Mouse (Mus musculus) left cerebral cortex, postnatal 25 days (tissue): Measurements from ENCODE around the gene Adamts18. TPM values are rescaled to one million over a fixed set of nuclear protein-coding genes. Genes with fewer than 3 reads are reported as not detected.

Source experiments
- DNase-seq, 2 experiments: peaks; one replicate each; pipeline ENCODE4 v3.0.0; 2022; ENCODE audit warnings: low spot score in 2 of 2, mixed read lengths in 1 of 2
- intact Hi-C: fragments of 180-260 bp; cut with DNase I; formaldehyde crosslinking; loops from one replicate; pipeline ENCODE4 v1.15.1; 2025
- total RNA-seq, 2 experiments: library from RNA; stranded (reverse); gene quantifications; 2 replicates each; pipeline ENCODE4 v1.2.3; 2021

Adamts18 gene
- 1 to 10 TPM; 2.6 to 3.1 TPM for total RNA-seq

- intact Hi-C loops = no loop called here
Observed at GRCm38 (mm10) chr8:113848653-113849135, at the start of gene Adamts18. Gene Adamts18 (minus strand): TSS chr8:113848738.

GRCm38 (mm10) chr8:113896446-113896845, 47.9 kb upstream of the Adamts18 start:
- intact Hi-C loops = no loop called here
- DNase-seq = no peak

More at GRCm38 (mm10) chr8:113848653-113849135, at the start of gene Adamts18:
- peak; percentile 35 to 48 for DNase-seq

- intact Hi-C loops = no loop called here
- DNase-seq = no peak
Observed at GRCm38 (mm10) chr8:113891376-113891775, 42.8 kb upstream of the Adamts18 start.

DNA sequence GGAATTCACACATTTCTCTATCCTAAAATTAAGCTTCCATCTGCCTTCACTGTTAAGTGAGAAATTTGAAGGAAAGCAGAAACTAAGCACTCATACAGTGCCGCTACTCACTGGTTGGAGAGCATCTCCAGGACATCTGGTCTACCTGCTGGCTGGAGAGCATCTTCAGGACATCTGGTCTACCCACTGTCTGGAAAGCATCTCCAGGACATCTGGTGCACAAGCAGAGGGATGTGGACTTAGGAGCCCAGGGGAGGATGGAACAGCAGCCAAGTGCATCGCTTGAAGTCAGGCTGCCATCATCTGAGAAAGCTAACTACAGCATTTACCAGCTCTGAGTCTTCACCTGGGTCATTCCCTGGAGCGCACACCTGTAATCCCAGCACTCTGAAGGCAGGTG, 38.0 kb upstream of the Adamts18 start:
- intact Hi-C loops = no loop called here
- DNase-seq = peak in 1 of 2 experiments; percentile 16

DNA sequence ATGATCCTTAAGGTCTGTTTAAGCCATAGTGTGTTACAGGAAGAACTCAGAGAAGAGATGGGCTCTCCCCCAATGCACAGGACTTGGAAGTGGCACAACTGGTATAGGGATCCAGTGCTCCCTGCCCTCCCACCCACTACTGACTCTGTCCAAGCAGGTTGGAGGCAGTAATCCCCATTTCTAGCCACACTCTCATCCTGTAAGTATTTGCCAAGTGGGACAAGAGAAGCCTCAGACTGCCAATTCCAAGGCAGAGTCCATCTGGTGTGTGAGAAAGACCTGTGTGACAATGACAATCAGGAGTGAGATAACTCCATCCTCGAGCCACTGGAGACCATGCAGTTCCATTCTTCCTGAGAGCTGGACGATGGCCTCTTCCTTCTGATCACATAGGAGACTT, 36.6 kb upstream of the Adamts18 start:
- intact Hi-C loops = no loop called here
- peak in 1 of 2 experiments; percentile 28 for DNase-seq

- intact Hi-C loops = no loop called here
- DNase-seq = no peak
Observed at GRCm38 (mm10) chr8:113883994-113884393, 35.5 kb upstream of the Adamts18 start.

DNA sequence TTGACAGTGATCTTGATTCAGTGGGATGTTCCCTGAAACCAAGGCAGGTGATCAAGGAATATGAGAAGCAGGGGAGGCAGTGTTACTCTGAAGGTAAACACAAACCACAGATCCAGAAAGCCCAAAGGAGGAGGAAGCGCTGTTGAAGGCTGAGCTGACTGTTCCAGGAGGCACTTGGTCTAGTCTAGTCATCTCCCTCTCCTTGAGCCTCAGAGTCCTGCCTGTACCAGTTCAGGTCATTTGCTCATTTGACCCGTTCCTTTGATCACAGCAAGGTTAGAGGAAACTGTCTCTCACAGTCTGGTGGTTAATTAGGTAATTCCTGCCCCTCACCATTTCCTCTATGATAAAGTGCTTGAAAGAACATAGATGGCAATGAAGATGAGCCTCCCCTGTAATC, 34.0 kb upstream of the Adamts18 start:
- no peak for DNase-seq
- intact Hi-C loops = no loop called here

DNA sequence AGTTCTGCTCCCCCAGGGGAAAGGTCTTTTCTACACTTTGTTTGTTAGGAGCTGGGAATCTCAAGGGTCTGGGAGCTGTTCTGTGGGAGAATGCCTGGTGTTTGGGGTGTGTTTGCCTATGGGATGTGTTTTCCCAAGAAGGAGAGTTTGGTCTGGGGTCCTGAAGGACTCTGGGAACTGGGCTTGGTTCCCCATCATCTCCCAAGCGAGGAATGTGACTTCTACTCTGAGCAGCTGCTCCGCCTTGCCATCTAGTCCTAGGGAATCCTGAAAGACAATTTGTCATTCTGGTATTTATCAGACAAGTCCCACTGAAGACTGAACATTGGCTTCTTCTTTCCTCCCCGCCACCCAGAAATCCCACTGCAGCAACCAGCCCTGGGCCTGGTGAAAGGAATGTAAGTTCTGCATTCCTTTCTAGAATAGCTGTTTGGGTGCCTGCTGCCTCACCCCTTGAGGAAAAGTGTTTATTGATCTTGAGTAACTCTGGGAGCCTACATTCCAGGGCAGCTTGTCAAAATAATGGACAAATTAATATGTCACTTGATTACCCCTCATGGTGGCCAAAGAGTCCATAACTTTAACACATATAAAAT, 30.0 kb upstream of the Adamts18 start:
- no peak for DNase-seq
- intact Hi-C loops = loop anchor here (10.0 kb wide), 1 partner anchor 416 kb away; no protein-coding TSS in a partner anchor

GRCm38 (mm10) chr8:113873446-113874120, 25.0 kb upstream of the Adamts18 start:
- DNase-seq = peak; percentile 74 to 98
- intact Hi-C loops = loop anchor here (1.0 to 10.0 kb wide), 2 partner anchors 62 to 421 kb away; no protein-coding TSS in a partner anchor

DNA sequence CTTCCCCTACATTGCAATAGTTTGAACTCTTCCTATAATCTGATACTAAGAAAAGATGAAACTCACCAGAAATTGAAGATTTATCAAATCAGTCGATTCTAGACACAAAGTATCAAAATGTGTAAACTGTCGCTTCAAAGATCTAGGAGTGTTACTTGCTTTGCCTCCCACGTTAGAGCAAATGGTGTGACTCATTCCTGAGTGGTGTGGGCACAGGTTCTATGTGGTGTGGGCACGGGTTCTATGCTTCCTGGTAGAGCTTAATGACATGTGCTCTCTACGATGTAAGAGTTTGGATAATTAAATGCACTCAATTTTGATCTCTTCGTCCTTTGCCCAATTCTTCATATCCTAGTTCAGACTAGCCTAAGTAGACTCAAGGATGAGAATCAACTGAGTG, 23.9 kb upstream of the Adamts18 start:
- intact Hi-C loops = loop anchor here (10.0 kb wide), 1 partner anchor 422 kb away; no protein-coding TSS in a partner anchor
- DNase-seq = peak; percentile 14 to 65

- intact Hi-C loops = no loop called here
- no peak for DNase-seq
Observed at GRCm38 (mm10) chr8:113866530-113866929, 18.0 kb upstream of the Adamts18 start.

DNA sequence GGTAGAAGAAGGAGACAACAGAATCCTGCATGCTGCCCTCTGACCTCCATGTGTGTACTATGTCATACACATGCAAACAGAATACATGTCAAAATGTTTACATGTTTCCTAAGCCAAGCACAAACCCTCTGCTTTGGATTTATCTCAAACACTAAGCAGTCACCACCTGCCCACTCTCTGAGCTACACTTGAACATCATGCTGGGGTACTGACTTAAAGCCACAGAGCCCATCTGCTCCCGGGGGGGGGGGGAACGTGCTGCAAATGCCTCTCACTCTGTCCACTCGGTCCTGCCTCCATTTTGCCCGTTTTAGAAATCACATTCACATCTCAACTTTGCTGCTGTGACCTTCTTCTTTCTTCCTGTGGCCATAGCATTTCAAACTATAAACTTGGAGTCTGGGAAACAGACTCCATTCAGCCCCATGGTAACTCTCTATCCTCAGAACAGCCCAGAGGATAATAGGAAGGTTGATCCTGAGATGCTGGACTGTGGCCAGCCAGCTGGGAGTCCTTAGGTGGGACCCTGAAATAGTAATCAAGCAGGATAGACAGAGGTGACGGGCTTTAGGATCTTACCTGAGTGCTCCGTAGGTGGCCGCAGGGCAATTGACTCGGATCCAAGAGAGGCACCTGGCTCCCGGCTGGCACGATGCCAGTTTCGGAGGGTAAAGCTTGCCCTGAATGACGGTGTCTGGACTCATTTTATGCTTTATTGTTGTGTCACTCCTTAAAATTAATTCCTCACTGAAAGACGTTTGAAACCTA, 17.0 kb upstream of the Adamts18 start:
- intact Hi-C loops = no loop called here
- no peak for DNase-seq

- intact Hi-C loops = no loop called here
- DNase-seq = no peak
Observed at GRCm38 (mm10) chr8:113859890-113860683, 11.5 kb upstream of the Adamts18 start.

- intact Hi-C loops = no loop called here
- no peak for DNase-seq
Observed at GRCm38 (mm10) chr8:113858801-113859200, 10.3 kb upstream of the Adamts18 start.

GRCm38 (mm10) chr8:113854622-113855293, 6.2 kb upstream of the Adamts18 start:
- DNase-seq = no peak
- intact Hi-C loops = no loop called here

- intact Hi-C loops = loop anchor here (2.0 kb wide), 1 partner anchor 131 kb away; no protein-coding TSS in a partner anchor
- no peak for DNase-seq
Observed at GRCm38 (mm10) chr8:113853714-113854113, 5.2 kb upstream of the Adamts18 start.

- DNase-seq = no peak
- intact Hi-C loops = loop anchor here (2.0 kb wide), 2 partner anchors 133 to 187 kb away; no protein-coding TSS in a partner anchor
Observed at GRCm38 (mm10) chr8:113851655-113852054, 3.1 kb upstream of the Adamts18 start.

DNA sequence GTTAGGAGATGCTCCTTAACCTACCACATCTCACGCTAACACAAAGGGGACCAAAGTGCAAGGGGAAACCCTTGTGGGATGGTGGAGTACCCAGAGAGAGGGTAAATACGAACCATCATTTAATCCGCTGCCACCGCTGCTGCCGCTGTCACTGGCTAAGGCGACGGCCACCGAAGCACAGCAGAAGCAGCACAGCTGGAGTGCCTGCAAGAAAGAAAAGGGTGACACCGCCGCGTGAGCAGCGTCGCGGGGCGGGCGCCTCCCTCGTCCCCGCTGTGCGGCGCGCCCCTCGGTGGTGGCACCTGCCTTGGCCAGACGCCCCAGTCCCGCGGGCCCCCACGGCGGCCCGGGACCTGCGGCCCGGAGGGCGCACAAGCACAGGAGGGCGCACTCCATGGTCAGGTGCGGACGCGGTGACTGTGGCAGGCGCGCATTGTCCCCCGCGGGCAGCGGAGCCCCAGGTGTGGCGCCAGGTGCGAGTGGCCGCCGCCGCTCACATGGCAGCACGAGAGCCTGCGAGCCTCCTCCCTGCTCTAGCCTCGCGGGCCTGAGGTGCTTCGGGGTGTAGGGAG, 371 bp downstream of the Adamts18 start:
- intact Hi-C loops = no loop called here
- no peak for DNase-seq
